Mouse (Mus musculus): ENCODE data around the gene Tspan4. TPM values are rescaled to one million over a fixed set of nuclear protein-coding genes. Genes with fewer than 3 reads are reported as not detected.

Gene Tspan4
- polyA plus RNA-seq, 1 experiment, result 15.7 TPM

DNA sequence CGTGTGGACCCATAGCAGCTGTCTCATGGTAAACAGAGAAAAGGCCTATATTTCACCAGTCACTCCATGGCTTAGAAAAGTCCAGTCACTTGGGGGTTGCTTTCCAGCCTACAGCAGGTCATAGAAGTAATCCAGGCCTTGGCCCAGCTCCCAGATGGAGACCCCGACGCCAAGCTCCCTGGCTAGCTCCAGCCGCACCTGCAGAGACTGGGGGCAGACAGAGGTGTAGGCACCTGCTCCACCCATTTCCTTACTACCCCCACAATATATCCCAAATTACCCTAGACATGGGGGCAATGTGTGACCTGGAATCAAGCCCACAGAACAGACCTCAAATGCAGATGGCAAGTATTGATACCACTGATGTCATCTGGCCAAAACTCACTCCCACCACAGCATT lies 20.9 kb downstream of the Tspan4 start:
- no peak for TF ChIP-seq CTCF (IDR thresholded peaks at IDR 0.05; ENCODE audit: extremely low read depth, insufficient read length, insufficient replicate concordance, low read depth, low read length)
- no peak for TF ChIP-seq POLR2A (IDR thresholded peaks at IDR 0.05; ENCODE audit: low read depth, low read length)
- no peak overlapping the region for H3K4me3 ChIP-seq (ENCODE audit: low read depth, low read length)
- peaks cover 13% of the 10 kb centered on the region for H3K36me3 ChIP-seq (ENCODE audit: control insufficient read depth, insufficient read depth, low read length)
- H3K4me1 ChIP-seq (ENCODE audit: control insufficient read depth, insufficient read depth, insufficient read length, low read length), result no peaks in the 10 kb centered on the region
- WGBS, result 87% methylated on average over 4 of the region's 4 CpGs
- no peaks in the 10 kb centered on the region for H3K27me3 ChIP-seq (ENCODE audit: control insufficient read depth, insufficient read depth, low read length)
- H3K27ac ChIP-seq (ENCODE audit: insufficient read depth, low read depth, low read length), result no peak overlapping the region

DNA sequence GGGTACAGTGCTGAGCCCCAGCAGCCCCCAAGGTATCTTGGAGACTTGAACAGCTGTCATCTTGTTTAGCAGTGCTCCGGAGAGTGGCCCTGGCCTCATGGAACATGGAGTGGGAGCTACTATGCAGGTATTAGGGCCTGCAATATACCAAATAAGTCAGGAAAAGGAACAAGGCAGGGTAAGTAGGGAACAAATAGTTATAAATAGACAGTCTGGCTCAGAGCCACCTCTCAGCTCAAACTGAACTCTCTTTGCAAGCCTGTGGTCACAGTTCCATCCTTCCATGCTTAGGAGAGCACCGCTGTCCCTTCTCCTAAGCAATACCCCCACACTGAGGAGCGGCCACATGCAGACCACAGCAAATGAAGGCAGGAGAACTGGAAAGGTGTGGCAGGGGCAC lies 22.6 kb downstream of the Tspan4 start:
- 82% methylated on average over 3 of the region's 3 CpGs for WGBS
- Histone ChIP-seq H3K4me3 (ENCODE audit: low read depth, low read length) (no peak overlapping the region), H3K36me3 (ENCODE audit: control insufficient read depth, insufficient read depth, low read length) (peaks cover 11% of the 10 kb centered on the region), H3K27ac (ENCODE audit: insufficient read depth, low read depth, low read length) (no peak overlapping the region), H3K27me3 (ENCODE audit: control insufficient read depth, insufficient read depth, low read length) (no peaks in the 10 kb centered on the region), H3K4me1 (ENCODE audit: control insufficient read depth, insufficient read depth, insufficient read length, low read length) (no peaks in the 10 kb centered on the region)
- no peak for TF ChIP-seq CTCF (IDR thresholded peaks at IDR 0.05; ENCODE audit: extremely low read depth, insufficient read length, insufficient replicate concordance, low read depth, low read length)

DNA sequence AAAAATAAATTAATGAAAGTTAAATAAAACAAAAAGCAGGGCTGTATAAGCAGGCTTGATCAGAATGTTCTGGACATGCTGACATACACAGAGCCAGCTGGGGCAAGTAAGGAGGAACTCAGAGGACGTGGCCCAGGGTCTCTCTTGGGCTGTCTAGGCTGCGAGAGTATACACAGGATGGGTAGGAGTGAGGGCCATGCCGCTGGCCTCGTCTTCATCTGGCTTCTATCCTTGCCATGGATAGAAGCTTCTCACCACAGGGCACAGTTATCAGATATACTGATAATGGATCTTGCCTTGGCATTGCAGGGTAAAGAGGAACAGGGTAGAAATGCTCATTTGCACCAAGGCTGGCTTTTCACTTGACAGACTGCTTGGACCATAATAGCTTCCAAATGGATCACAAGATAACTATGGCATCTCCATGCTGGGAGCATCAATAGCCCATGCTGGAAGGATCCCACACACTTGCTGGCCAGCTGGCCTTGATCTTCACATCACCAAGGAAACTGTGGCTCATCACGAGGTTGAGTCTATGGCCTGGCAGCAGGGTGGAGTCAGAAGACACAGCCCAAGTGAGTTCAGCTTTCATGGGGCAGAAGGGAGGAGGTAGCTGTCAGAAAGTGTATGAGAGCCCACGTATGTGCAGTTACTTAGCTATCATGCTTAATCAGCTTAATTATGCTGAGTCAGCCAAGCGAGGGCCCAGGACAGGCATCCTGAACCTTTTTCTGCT lies 26.9 kb downstream of the Tspan4 start:
- Histone ChIP-seq H3K36me3 (ENCODE audit: control insufficient read depth, insufficient read depth, low read length) (peaks cover 2% of the 10 kb centered on the region), H3K27ac (ENCODE audit: insufficient read depth, low read depth, low read length) (no peak overlapping the region), H3K4me1 (ENCODE audit: control insufficient read depth, insufficient read depth, insufficient read length, low read length) (peaks cover 2% of the 10 kb centered on the region; the same call in 1 of the 2 replicates), H3K4me3 (ENCODE audit: low read depth, low read length) (no peak overlapping the region), H3K27me3 (ENCODE audit: control insufficient read depth, insufficient read depth, low read length) (no peaks in the 10 kb centered on the region)
- TF ChIP-seq CTCF (IDR thresholded peaks at IDR 0.05; ENCODE audit: extremely low read depth, insufficient read length, insufficient replicate concordance, low read depth, low read length), result no peak
- no peak for TF ChIP-seq POLR2A (IDR thresholded peaks at IDR 0.05; ENCODE audit: low read depth, low read length)
- WGBS, result 92% methylated on average over 7 of the region's 7 CpGs

DNA sequence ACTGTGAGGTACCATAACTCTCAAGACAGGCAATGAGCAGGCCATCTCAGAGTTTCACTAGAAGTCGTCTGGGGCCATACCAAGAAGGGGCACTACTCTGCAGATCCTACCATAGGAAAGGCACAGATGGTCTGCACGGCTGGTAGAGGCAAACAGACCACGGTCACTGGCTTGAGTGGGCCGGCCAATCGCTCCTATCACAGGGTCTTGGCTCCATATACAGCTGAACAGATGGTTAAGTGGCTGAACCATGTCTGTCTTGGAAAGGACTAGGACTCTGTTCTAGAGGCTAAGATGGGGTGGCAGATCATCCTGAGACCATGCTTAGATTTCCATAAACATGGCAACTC lies 27.5 kb downstream of the Tspan4 start:
- no peaks in the 10 kb centered on the region for H3K27me3 ChIP-seq (ENCODE audit: control insufficient read depth, insufficient read depth, low read length)
- 95% methylated on average over 5 of the region's 5 CpGs for WGBS
- no peak overlapping the region for H3K27ac ChIP-seq (ENCODE audit: insufficient read depth, low read depth, low read length)
- TF ChIP-seq CTCF (IDR thresholded peaks at IDR 0.05; ENCODE audit: extremely low read depth, insufficient read length, insufficient replicate concordance, low read depth, low read length) (no peak), POLR2A (IDR thresholded peaks at IDR 0.05; ENCODE audit: low read depth, low read length) (no peak)
- H3K4me3 ChIP-seq (ENCODE audit: low read depth, low read length), result no peak overlapping the region
- peaks cover 2% of the 10 kb centered on the region for H3K36me3 ChIP-seq (ENCODE audit: control insufficient read depth, insufficient read depth, low read length)
- H3K4me1 ChIP-seq (ENCODE audit: control insufficient read depth, insufficient read depth, insufficient read length, low read length), result peaks cover 2% of the 10 kb centered on the region; the same call in 1 of the 2 replicates

DNA sequence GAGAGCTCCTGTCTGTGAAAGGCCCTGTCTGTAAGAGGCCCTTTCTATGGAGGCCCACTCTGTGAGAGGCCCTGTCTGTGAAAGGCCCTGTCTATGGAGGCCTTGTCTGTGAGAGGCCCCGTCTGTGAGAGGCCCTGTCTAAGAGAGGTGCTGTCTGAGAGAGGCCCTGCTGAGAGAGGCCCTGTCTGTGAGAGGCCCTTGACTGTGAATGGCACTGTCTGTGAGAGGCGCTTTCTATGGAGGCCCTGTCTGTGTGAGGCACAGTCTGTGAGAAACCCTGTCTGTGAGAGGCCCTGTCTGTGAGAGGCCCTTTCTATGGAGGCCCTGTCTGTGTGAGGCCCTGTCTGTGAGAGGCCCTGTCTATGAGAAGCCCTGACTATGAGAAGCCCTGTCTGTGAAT lies 31.2 kb downstream of the Tspan4 start:
- Histone ChIP-seq H3K4me3 (ENCODE audit: low read depth, low read length) (no peak overlapping the region), H3K36me3 (ENCODE audit: control insufficient read depth, insufficient read depth, low read length) (peaks cover 5% of the 10 kb centered on the region; the same call in 1 of the 2 replicates), H3K27ac (ENCODE audit: insufficient read depth, low read depth, low read length) (no peak overlapping the region), H3K27me3 (ENCODE audit: control insufficient read depth, insufficient read depth, low read length) (no peaks in the 10 kb centered on the region), H3K4me1 (ENCODE audit: control insufficient read depth, insufficient read depth, insufficient read length, low read length) (peaks cover 2% of the 10 kb centered on the region; the same call in 1 of the 2 replicates)
- TF ChIP-seq POLR2A (IDR thresholded peaks at IDR 0.05; ENCODE audit: low read depth, low read length) (no peak), CTCF (IDR thresholded peaks at IDR 0.05; ENCODE audit: extremely low read depth, insufficient read length, insufficient replicate concordance, low read depth, low read length) (no peak)
- 92% methylated on average over 2 of the region's 2 CpGs for WGBS

DNA sequence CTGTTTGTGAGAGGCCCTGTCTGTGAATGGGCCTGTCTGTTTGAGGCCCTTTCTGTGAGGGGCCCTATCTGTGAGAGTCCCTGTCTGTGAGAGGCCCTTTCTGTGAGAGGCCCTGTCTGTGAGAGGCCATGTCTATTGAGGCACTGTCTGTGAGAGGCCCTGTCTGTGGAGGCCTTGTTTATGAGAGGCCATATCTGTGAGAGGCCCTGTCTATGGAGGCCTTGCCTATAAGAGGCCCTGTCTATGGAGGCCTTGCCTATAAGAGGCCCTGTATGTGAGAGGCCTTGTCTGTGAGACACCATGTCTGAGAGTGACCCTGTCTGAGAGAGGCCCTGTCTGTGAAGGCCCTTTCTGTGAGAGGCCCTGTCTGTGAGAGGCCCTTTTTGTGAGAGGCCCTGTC lies 33.1 kb downstream of the Tspan4 start:
- no peak overlapping the region for H3K27ac ChIP-seq (ENCODE audit: insufficient read depth, low read depth, low read length)

DNA sequence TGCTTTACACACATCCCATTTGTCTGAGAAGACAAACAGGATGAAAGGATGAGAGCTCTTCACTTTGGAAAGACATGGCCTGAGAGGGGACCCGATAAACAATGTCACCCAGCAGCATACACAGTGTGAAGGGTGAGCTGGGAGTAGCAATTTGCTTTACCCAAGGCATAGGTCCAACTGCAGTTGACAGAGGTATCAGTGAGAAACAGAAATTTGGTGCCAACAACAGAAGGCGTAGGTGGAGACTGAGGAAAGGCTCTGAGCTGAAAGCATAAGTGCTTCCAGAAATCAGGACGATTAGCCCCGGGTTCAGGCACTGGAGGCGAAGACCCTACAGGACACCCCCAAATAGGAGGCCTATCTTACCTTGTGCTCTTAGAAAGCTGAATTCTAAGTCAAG lies 35.2 kb downstream of the Tspan4 start:
- no peak overlapping the region for H3K27ac ChIP-seq (ENCODE audit: insufficient read depth, low read depth, low read length)
- H3K4me3 ChIP-seq (ENCODE audit: low read depth, low read length), result no peak overlapping the region
- peaks cover 15% of the 10 kb centered on the region for H3K36me3 ChIP-seq (ENCODE audit: control insufficient read depth, insufficient read depth, low read length)
- no peak for TF ChIP-seq POLR2A (IDR thresholded peaks at IDR 0.05; ENCODE audit: low read depth, low read length)
- TF ChIP-seq CTCF (IDR thresholded peaks at IDR 0.05; ENCODE audit: extremely low read depth, insufficient read length, insufficient replicate concordance, low read depth, low read length), result no peak
- 96% methylated on average over 5 of the region's 5 CpGs for WGBS
- peaks cover 2% of the 10 kb centered on the region; the same call in 1 of the 2 replicates for H3K4me1 ChIP-seq (ENCODE audit: control insufficient read depth, insufficient read depth, insufficient read length, low read length)
- no peaks in the 10 kb centered on the region for H3K27me3 ChIP-seq (ENCODE audit: control insufficient read depth, insufficient read depth, low read length)

More for the DNA sequence above, 33.1 kb downstream of the Tspan4 start:
- H3K36me3 ChIP-seq (ENCODE audit: control insufficient read depth, insufficient read depth, low read length), result peaks cover 8% of the 10 kb centered on the region; the same call in 1 of the 2 replicates
- H3K27me3 ChIP-seq (ENCODE audit: control insufficient read depth, insufficient read depth, low read length), result no peaks in the 10 kb centered on the region
- H3K4me3 ChIP-seq (ENCODE audit: low read depth, low read length), result no peak overlapping the region
- peaks cover 2% of the 10 kb centered on the region; the same call in 1 of the 2 replicates for H3K4me1 ChIP-seq (ENCODE audit: control insufficient read depth, insufficient read depth, insufficient read length, low read length)
- TF ChIP-seq POLR2A (IDR thresholded peaks at IDR 0.05; ENCODE audit: low read depth, low read length) (no peak), CTCF (IDR thresholded peaks at IDR 0.05; ENCODE audit: extremely low read depth, insufficient read length, insufficient replicate concordance, low read depth, low read length) (no peak)

All from small intestine, adult 2 months (tissue).